Mouse (Mus musculus): Measurements from ENCODE around the gene Bcas3.
"Not testable (repeated sequence)": the region's sequence is repeated elsewhere in the genome, so short reads cannot be mapped to it uniquely, and the experiment has no call there.

Gene Bcas3

DNA sequence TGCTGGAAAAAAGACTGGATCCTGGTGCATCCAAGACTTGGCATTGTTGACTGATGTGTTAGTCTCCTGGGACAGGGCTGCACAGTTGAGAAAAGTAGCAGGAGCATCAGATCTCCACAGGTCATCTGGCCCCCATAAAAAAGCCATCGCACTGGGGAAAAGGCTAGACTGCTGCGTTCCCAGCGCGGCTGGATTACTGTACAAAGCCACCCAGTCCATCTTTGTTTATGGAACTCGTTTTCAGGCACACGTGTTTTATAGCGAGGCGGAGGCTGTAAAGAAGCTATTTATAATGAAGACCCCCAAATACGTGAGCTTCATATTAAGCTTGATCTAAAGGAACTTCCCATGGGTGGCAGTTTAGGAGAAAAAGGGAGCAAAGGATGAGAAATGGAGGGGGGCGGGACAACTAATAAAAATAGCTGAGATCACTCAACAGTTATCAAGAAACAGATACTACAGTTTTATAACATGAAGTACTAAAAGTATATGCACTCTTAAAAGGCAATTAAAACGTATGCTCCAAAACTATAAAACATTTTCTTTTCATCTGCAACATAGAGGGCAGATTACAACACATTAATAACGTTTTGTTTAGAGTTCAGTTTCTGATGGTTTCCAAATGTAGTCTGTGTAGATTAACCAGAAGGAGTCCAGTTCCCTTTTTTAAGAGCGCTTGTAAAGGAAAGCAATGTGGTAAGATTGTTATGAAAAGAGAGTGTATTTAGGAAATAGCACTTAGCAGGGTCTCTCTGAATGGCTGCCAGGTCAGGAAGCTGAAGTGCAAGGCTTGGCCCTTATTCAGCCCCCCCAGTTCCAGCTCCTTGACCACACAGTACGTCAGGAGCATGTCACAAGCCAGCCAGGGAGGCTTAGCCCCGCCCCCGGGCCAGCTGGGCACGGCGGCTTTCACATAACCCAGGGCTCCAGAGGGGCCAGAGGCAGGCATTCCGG lies 360.2 kb downstream of the Bcas3 start:
- DNase-seq (ENCODE audit: low read depth) = no peak

DNA sequence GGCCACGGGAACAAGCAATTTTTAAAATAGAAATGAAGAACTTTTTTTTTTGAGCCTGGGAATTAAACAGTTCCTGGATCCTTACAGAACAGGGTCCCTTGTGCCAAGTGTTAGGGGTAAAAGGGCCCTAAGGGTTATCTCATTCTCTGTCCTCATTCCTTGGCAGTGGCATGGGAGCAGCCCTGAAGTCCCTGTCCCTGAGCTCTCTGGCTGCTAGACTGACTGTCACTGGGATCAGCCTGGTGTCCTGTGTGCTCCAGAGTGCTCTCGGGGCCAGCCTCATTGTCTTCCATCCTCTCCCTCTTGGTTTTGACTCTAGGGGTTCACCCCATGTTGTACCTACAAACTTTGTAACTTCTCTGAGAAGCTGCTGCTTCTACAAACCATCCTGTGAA lies 360.8 kb downstream of the Bcas3 start:
- DNase-seq (ENCODE audit: low read depth) = no peak

GRCm38 (mm10) chr11:85714312-85714931 lies 361.5 kb downstream of the Bcas3 start:
- DNase-seq (ENCODE audit: low read depth) = no peak

GRCm38 (mm10) chr11:85716730-85717129 lies 363.8 kb downstream of the Bcas3 start:
- DNase-seq (ENCODE audit: low read depth) = not testable (repeated sequence)

- no peak for DNase-seq (ENCODE audit: low read depth)
These were observed 366.1 kb downstream of the Bcas3 start for GRCm38 (mm10) chr11:85719091-85719490.

GRCm38 (mm10) chr11:85719766-85720165 lies 366.8 kb downstream of the Bcas3 start:
- DNase-seq (ENCODE audit: low read depth) = no peak

DNA sequence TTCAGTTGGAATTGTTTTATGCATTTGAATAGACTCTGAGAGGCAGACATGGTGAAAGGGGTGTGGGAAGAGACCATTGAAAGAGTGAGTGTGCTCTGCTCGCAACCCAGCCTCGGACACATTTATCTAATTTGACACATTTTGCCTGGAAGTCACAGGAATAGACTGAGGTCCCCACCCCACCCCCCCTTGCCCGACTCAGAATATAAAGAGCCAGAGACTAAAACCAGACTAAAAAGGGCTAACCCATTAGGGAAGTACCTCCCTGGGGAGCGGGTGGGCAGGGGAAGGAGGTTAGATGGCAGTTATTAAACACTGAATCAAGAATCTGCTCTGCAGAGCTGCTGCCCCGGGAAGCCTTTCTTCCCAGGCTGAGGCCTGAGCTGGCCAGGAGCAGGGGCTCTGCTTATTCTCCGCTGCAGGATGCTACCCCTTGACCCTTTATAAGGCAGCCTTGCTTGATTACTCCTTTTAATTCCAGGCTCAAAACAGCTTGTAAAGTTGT lies 367.4 kb downstream of the Bcas3 start:
- no peak for DNase-seq (ENCODE audit: low read depth)

DNA sequence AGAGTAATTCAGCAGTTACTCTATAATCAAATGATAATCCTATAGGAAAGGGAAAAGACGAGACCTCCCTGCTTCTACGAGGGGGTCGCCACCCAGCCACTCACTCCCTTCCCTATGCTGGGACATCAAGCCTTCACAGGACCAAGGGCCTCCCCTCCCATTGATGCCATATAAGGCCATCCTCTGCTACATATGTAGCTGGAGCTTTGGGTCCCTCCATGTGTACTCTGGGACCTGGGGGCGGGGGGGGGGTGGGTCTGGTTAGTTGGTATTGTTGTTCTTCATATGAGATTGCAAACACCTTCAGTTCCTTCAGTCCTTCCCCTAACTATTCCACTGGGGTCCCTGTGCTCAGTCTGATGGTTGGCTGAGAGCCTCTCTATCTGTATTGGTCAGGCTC lies 369.0 kb downstream of the Bcas3 start:
- DNase-seq (ENCODE audit: low read depth) = no peak

DNA sequence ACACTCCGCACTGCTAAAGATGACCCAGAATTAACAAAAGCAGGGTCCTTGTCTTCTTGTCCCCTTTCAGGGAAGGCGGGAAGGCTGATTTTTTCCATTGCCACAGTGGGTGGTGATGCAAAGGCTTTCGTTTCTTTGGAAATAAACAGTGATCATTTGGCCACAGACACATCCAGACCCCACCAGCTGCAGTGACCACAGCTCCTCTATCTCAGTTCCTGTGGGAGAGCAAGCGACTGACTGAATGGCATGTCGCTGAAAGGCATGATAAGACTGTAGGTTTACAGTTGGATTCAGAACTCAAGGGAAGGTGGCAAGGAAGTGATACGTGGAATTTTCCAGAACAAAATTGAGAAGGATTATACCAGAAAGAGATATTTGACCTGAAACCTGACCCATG lies 371.2 kb downstream of the Bcas3 start:
- DNase-seq (ENCODE audit: low read depth) = no peak

- DNase-seq (ENCODE audit: low read depth) = no peak
These were observed 376.8 kb downstream of the Bcas3 start for GRCm38 (mm10) chr11:85729725-85730124.

- DNase-seq (ENCODE audit: low read depth) = no peak
These were observed 379.6 kb downstream of the Bcas3 start for GRCm38 (mm10) chr11:85732462-85733012.

DNA sequence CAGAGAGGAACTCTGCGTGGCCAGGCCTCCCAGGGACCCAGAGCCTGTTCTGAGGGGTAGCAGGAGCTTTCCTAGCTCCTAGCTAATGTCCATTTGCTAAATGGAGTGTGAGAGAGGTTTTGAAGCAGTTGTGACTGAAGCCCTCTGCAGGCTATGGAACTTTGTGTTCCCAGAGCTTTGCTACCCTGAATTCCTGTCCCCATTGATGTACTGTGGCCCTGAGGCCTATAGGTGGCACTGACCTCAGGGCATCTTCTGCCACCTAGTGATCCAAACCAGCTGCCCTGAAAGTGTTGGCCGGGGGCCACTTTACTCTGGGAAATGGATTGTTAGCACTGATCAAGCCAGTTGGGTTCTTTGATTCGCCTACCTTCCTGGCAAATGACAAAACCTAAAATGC lies 380.6 kb downstream of the Bcas3 start:
- DNase-seq (ENCODE audit: low read depth) = no peak

DNA sequence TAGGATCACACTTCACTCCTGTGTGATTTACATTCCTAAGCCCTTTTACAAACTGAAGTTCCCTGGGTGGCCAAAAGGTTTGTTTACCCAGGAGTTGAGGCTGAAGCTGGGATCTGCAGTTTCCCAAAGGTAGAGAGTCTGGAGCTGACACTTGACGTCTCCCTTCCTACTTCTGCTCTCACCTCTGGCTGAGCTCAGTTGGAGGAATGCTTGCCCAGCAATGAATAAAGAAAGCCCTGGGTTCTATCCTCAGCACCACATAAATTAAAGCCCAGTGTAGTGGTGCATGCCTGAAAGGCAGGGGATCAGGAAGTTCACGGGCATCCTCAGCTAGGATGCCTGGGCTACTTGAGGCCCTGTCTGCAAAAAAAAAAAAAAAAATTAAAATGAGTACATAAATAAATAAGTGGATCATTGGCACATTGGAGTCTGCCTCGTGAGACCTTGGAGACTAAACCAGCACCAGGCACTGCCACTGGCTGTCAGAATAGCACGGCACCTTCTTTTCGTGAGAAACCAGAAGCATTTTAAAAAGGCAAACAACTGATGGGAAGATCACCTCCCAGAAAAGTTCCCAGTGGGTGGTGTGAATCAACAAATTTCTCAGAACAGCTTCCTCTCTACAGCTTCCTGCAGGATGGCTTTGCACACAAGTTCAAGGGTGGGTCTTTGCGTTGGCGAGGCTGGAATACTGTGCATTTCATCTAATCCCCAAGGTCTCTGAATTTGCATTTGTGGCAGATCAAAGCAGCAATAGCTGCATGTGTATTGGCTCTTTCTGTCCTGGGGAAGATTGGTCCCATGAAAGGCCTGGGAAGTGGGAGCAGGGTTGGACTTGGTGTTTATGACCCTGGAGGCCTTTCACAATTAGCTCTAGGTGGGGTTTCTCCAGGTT lies 381.6 kb downstream of the Bcas3 start:
- DNase-seq (ENCODE audit: low read depth) = no peak

DNA sequence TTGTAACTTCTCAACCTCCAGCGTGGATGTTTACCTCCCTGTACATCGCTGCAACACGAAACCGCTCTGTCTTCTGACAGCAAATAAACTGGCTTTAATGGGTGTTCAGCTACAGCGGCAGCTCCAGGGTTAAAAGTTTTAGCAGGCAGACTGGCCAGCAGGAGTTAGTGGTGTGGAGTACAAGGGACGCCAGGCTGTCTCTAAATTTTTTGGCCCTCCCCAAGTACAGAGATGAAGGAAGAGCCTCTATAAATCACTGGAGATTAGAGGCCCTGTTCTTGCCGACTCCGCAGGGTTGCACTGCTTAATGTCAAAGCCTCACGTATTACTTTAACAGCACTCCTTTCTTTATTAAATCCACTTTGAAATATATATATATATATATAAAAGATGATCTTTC lies 384.3 kb downstream of the Bcas3 start:
- DNase-seq (ENCODE audit: low read depth) = no peak

DNA sequence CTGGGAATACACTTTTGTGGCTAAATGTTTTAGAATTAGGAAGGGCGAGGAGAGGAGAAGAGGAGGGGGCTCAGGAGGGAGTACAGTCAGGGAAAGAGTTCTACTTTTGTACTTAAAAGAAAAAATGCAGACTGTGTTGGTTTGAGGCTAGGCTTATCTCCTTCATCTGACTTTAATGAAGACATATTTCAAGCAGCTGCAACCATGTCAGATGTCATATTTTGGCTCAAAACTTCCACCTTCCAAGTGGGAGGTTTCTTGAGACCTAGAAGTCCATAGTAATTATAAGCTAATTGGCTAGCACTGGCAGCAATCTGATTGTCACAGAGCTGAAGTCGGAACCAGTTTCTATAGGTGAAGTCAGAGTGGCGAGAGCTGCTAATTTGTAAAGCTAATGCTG lies 384.9 kb downstream of the Bcas3 start:
- DNase-seq (ENCODE audit: low read depth) = no peak

DNA sequence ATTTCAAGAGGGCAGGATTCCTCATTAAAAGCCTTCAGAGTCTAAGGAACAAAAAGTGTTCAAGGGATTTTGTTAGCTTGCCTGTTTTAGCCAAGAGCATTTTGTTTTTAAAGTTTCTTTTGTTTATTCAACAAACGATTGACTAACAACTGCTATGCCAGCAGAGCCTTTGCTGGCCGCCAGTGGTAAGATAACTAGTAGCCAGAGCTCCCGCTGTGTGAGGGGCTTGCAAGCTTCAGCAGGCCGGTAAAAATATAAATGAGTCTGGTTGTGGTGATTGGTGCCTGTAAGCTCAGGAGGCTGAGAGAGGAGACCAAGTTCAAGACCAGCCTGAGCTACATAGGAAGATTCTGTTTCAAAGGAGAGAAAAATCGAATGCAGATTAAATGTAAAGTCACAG lies 385.6 kb downstream of the Bcas3 start:
- DNase-seq (ENCODE audit: low read depth) = no peak

DNA sequence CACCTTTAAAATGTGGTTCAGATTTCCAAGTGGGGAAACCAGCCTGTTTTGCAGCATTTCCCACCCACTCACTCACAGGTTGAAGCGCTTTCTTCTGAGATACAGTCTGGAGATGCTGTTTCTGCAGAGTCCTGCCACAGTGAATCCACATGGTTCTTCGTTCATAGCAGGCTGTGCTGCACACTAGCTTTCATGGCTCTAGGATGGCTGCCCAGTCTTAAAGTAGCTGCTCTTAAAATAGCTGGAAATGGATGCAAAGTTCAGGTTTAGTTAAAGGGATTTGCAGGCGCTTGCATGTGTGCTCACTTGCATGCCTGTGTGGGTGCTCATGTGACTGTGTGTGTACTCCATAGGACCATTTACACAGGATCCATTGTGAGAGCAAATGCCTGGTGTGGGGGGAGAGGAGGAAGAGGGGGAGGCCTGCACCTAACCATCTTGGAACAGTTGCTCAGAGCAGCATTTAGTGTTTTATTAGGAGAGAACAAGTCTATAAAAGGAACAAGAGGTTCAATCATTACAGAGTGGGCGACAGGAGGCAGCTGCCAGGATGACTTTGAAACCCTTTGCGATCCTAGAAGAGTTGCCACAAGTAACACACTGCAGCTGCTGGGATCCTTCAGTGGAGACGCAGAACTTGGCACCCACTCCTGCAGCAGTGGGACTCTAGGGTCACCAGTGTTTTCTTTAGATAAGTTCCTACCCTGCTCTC lies 386.5 kb downstream of the Bcas3 start:
- DNase-seq (ENCODE audit: low read depth) = no peak

GRCm38 (mm10) chr11:85746373-85746772 lies 393.4 kb downstream of the Bcas3 start:
- no peak for DNase-seq (ENCODE audit: low read depth)

GRCm38 (mm10) chr11:85748891-85749290 lies 395.9 kb downstream of the Bcas3 start:
- DNase-seq (ENCODE audit: low read depth) = no peak

- DNase-seq (ENCODE audit: low read depth) = no peak
These were observed 398.2 kb downstream of the Bcas3 start for GRCm38 (mm10) chr11:85751171-85751570.
